Mouse (Mus musculus) forebrain, embryonic 13.5 days (tissue): Measurements from ENCODE around the gene Mapk14. TPM values are rescaled to one million over a fixed set of nuclear protein-coding genes. Genes with fewer than 3 reads are reported as not detected.

ENCODE experiments used
- ATAC-seq: fragments of 200-750 bp; cut with Nextera tagmentation; 2 replicates; pipeline ENCODE4 v1.8.0; 2017
- H3K27ac ChIP-seq: fragments of 300-500 bp; sonication (generic); 2 replicates; pipeline ENCODE4 v1.5.1; 2015; ENCODE audit warnings: inconsistent platforms, mild to moderate bottlenecking, moderate library complexity
- H3K27me3 ChIP-seq: fragments of 300-500 bp; sonication (generic); 2 replicates; pipeline ENCODE4 v1.6.1; 2015; ENCODE audit warnings: mild to moderate bottlenecking, inconsistent platforms
- H3K36me3 ChIP-seq: fragments of 300-500 bp; sonication (generic); 2 replicates; pipeline ENCODE4 v1.6.1; 2015; ENCODE audit warnings: mild to moderate bottlenecking, inconsistent platforms; ENCODE audit not compliant: poor library complexity, severe bottlenecking
- H3K4me1 ChIP-seq: fragments of 300-500 bp; sonication (generic); 2 replicates; pipeline ENCODE4 v1.6.1; 2015; ENCODE audit warnings: inconsistent platforms
- H3K4me2 ChIP-seq: fragments of 300-500 bp; sonication (generic); 2 replicates; pipeline ENCODE4 v1.6.1; 2015; ENCODE audit warnings: inconsistent platforms, mild to moderate bottlenecking, moderate library complexity
- H3K4me3 ChIP-seq: fragments of 300-500 bp; sonication (generic); 2 replicates; pipeline ENCODE4 v1.5.1; 2015; ENCODE audit warnings: mild to moderate bottlenecking, inconsistent platforms
- H3K9ac ChIP-seq: fragments of 300-500 bp; sonication (generic); 2 replicates; pipeline ENCODE4 v1.6.1; 2015; ENCODE audit warnings: mild to moderate bottlenecking, inconsistent platforms
- H3K9me3 ChIP-seq: fragments of 300-500 bp; sonication (generic); replicated peaks from 2 replicates; pipeline ENCODE4 v1.6.1; 2016; ENCODE audit warnings: inconsistent platforms
- WGBS: fragments of 180-500 bp; shearing (Covaris S2); methylation state at CpG from one replicate; pipeline ENCODE4 v1.1.7; 2015; 5-methylcytosine and 5-hydroxymethylcytosine counted together
- polyA plus RNA-seq: library from polyadenylated mRNA; unstranded; fragments of >200 nt; fragmentation: Nextera tagmentation; extraction: Ambion mirVana; gene quantifications from 2 replicates; pipeline ENCODE4 v1.2.1, GENCODE M21; 2015

Gene Mapk14
- polyA plus RNA-seq, 1 experiment from 2014 or later: 27.1 TPM

GRCm38 (mm10) chr17:28776817-28777216 lies 85.7 kb downstream of the Mapk14 start:
- Histone ChIP-seq H3K4me2 (no peak overlapping the region), H3K9me3 (0 out of 2 replicates have a peak, but pooled peaks cover 2% of the 10 kb centered on the region), H3K9ac (no peak overlapping the region), H3K27me3 (no peaks in the 10 kb centered on the region), H3K4me1 (no peaks in the 10 kb centered on the region), H3K4me3 (no peak overlapping the region), H3K36me3 (no peaks in the 10 kb centered on the region), H3K27ac (no peak overlapping the region)
- ATAC-seq: no peak
- 92% methylated on average over 3 of the region's 3 CpGs for WGBS

- Histone ChIP-seq H3K27me3 (no peaks in the 10 kb centered on the region), H3K27ac (no peak overlapping the region), H3K9ac (no peak overlapping the region), H3K36me3 (no peaks in the 10 kb centered on the region), H3K4me2 (no peak overlapping the region), H3K4me3 (no peak overlapping the region), H3K4me1 (no peaks in the 10 kb centered on the region), H3K9me3 (0 out of 2 replicates have a peak, but pooled peaks cover 2% of the 10 kb centered on the region)
- no peak for ATAC-seq
- WGBS: 86% methylated on average over 16 of the region's 16 CpGs
Observed at GRCm38 (mm10) chr17:28777231-28778005, 86.3 kb downstream of the Mapk14 start.

- H3K9me3 ChIP-seq: no peaks in the 10 kb centered on the region
- no peaks in the 10 kb centered on the region for H3K36me3 ChIP-seq
- no peaks in the 10 kb centered on the region for H3K4me1 ChIP-seq
- no peak overlapping the region for H3K4me2 ChIP-seq
- no peak overlapping the region for H3K9ac ChIP-seq
- H3K4me3 ChIP-seq: no peak overlapping the region
- H3K27ac ChIP-seq: no peak overlapping the region
- no peaks in the 10 kb centered on the region for H3K27me3 ChIP-seq
- WGBS: 96% methylated on average over 3 of the region's 3 CpGs
- no peak for ATAC-seq
Observed at GRCm38 (mm10) chr17:28779735-28780134, 88.6 kb downstream of the Mapk14 start.

- H3K9me3 ChIP-seq: no peaks in the 10 kb centered on the region
- no peak overlapping the region for H3K4me2 ChIP-seq
- H3K4me1 ChIP-seq: no peaks in the 10 kb centered on the region
- 79% methylated on average over 3 of the region's 3 CpGs for WGBS
- H3K36me3 ChIP-seq: no peaks in the 10 kb centered on the region
- no peak for ATAC-seq
- no peak overlapping the region for H3K27ac ChIP-seq
- H3K27me3 ChIP-seq: no peaks in the 10 kb centered on the region
- H3K4me3 ChIP-seq: no peak overlapping the region
- H3K9ac ChIP-seq: no peak overlapping the region
Observed at GRCm38 (mm10) chr17:28780836-28781235, 89.7 kb downstream of the Mapk14 start.

GRCm38 (mm10) chr17:28781290-28782045 lies 90.3 kb downstream of the Mapk14 start:
- 50% methylated on average over 9 of the region's 9 CpGs for WGBS

GRCm38 (mm10) chr17:28785036-28785435 lies 93.9 kb downstream of the Mapk14 start:
- H3K4me3 ChIP-seq: no peak overlapping the region
- 0 out of 2 replicates have a peak, but pooled peaks cover 2% of the 10 kb centered on the region for H3K27me3 ChIP-seq
- H3K9me3 ChIP-seq: no peaks in the 10 kb centered on the region
- H3K4me2 ChIP-seq: no peak overlapping the region
- no peaks in the 10 kb centered on the region for H3K36me3 ChIP-seq
- 91% methylated on average over 3 of the region's 3 CpGs for WGBS
- no peak overlapping the region for H3K9ac ChIP-seq
- no peak for ATAC-seq
- H3K4me1 ChIP-seq: no peaks in the 10 kb centered on the region
- no peak overlapping the region for H3K27ac ChIP-seq

More at GRCm38 (mm10) chr17:28781290-28782045, 90.3 kb downstream of the Mapk14 start:
- no peaks in the 10 kb centered on the region for H3K27me3 ChIP-seq
- H3K4me1 ChIP-seq: no peaks in the 10 kb centered on the region
- no peak overlapping the region for H3K4me2 ChIP-seq
- H3K4me3 ChIP-seq: no peak overlapping the region
- no peak for ATAC-seq
- H3K9me3 ChIP-seq: no peaks in the 10 kb centered on the region
- no peaks in the 10 kb centered on the region for H3K36me3 ChIP-seq
- H3K27ac ChIP-seq: no peak overlapping the region
- no peak overlapping the region for H3K9ac ChIP-seq

DNA sequence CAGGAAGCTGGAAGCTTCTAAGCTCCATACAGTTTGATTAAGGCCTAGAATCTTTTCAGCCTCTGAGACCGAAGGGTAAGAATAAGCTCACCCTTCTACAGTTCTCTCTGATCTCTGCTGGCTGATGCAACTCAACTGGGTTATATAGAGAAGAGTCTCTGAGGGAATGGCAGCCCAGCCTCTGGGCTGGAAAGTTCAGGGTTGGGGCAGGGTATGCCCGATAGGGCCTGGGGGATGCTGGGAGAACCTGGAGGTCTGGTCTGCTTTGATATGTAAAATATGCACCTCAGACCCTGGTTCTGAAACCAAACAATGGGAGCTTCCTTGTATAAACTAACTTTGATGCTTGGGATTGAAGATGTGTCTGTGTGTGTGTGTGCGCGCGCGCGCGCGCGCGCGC lies 96.4 kb downstream of the Mapk14 start:
- H3K27ac ChIP-seq: no peak overlapping the region
- no peak for ATAC-seq
- no peaks in the 10 kb centered on the region for H3K36me3 ChIP-seq
- H3K9me3 ChIP-seq: no peaks in the 10 kb centered on the region
- no peak overlapping the region for H3K9ac ChIP-seq
- H3K27me3 ChIP-seq: 0 out of 2 replicates have a peak, but pooled peaks cover 2% of the 10 kb centered on the region
- H3K4me1 ChIP-seq: no peaks in the 10 kb centered on the region
- WGBS: 98% methylated on average over 12 of the region's 12 CpGs
- H3K4me2 ChIP-seq: no peak overlapping the region
- no peak overlapping the region for H3K4me3 ChIP-seq

- 95% methylated on average over 4 of the region's 4 CpGs for WGBS
- ATAC-seq: no peak
- no peaks in the 10 kb centered on the region for H3K36me3 ChIP-seq
- no peak overlapping the region for H3K9ac ChIP-seq
- H3K4me2 ChIP-seq: no peak overlapping the region
- H3K27me3 ChIP-seq: no peaks in the 10 kb centered on the region
- no peak overlapping the region for H3K4me3 ChIP-seq
- no peak overlapping the region for H3K27ac ChIP-seq
- H3K4me1 ChIP-seq: peaks cover 16% of the 10 kb centered on the region
- H3K9me3 ChIP-seq: no peaks in the 10 kb centered on the region; the same call in 1 of the 2 replicates
Observed at GRCm38 (mm10) chr17:28797031-28797430, 105.9 kb downstream of the Mapk14 start.

Other genes with a start within 250 kb of the Mapk14 start
- 29.4 and 30.1 TPM in 2 replicates for gene Fkbp5, start 173.8 kb upstream of the Mapk14 start, polyA plus RNA-seq
- gene Armc12, start 160.5 kb upstream of the Mapk14 start, polyA plus RNA-seq: not detected in 2 replicates
- gene Clpsl2, start 141.9 kb upstream of the Mapk14 start, polyA plus RNA-seq: not detected in 2 replicates
- gene Clps, start 130.6 kb upstream of the Mapk14 start, polyA plus RNA-seq: 0.54 TPM in 1 of 2 replicates, not detected in the other
- gene Lhfpl5, start 115.7 kb upstream of the Mapk14 start, polyA plus RNA-seq: 2.8 and 2.9 TPM in 2 replicates
- 134 and 135 TPM in 2 replicates for gene Srpk1, start 68.6 kb upstream of the Mapk14 start, polyA plus RNA-seq
- gene Slc26a8, start 1.1 kb upstream of the Mapk14 start, polyA plus RNA-seq: 0.86 and 0.99 TPM in 2 replicates
- gene AC170998.1, start 34.8 kb downstream of the Mapk14 start, polyA plus RNA-seq: 2.1 and 3.5 TPM in 2 replicates
- gene Mapk13, start 78.0 kb downstream of the Mapk14 start, polyA plus RNA-seq: 0.72 and 1.1 TPM in 2 replicates
- gene Brpf3, start 109.8 kb downstream of the Mapk14 start, polyA plus RNA-seq: 10.2 and 11.3 TPM in 2 replicates
- gene Pnpla1, start 167.1 kb downstream of the Mapk14 start, polyA plus RNA-seq: not detected in 2 replicates
- 0.15 and 0.25 TPM in 2 replicates for gene 4930539E08Rik, start 224.0 kb downstream of the Mapk14 start, polyA plus RNA-seq